Mouse (Mus musculus) limb, embryonic 12.5 days (tissue): Measurements from ENCODE around the gene Chic2. TPM values are rescaled to one million over a fixed set of nuclear protein-coding genes. Genes with fewer than 3 reads are reported as not detected.
A peak's percentile ranks its signal among the peaks of the same experiment; 100 is the strongest.

ENCODE experiments used
- ATAC-seq: fragments of 200-750 bp; cut with Nextera tagmentation; 2 replicates; pipeline ENCODE4 v1.8.0; 2017; ENCODE audit warnings: low read depth, moderate TSS enrichment; ENCODE audit not compliant: insufficient number of reproducible peaks, insufficient read depth, low FRiP score, low TSS enrichment
- H3K27ac ChIP-seq: fragments of 300-500 bp; sonication (generic); 2 replicates; pipeline ENCODE4 v1.5.1; 2016; ENCODE audit warnings: mild to moderate bottlenecking, moderate library complexity
- H3K27me3 ChIP-seq: fragments of 300-500 bp; sonication (generic); 2 replicates; pipeline ENCODE4 v1.6.1; 2016; ENCODE audit warnings: mild to moderate bottlenecking, moderate library complexity
- H3K36me3 ChIP-seq: fragments of 300-500 bp; sonication (generic); 2 replicates; pipeline ENCODE4 v1.6.1; 2016; ENCODE audit warnings: mild to moderate bottlenecking, moderate library complexity
- H3K4me1 ChIP-seq: fragments of 300-500 bp; sonication (generic); replicated peaks from 2 replicates; pipeline ENCODE4 v1.6.1; 2016
- H3K4me2 ChIP-seq: fragments of 300-500 bp; sonication (generic); 2 replicates; pipeline ENCODE4 v1.6.1; 2016; ENCODE audit warnings: mild to moderate bottlenecking, moderate library complexity
- H3K4me3 ChIP-seq: fragments of 300-500 bp; sonication (generic); replicated peaks from 2 replicates; pipeline ENCODE4 v1.5.1; 2016; ENCODE audit warnings: mild to moderate bottlenecking
- H3K9ac ChIP-seq: fragments of 300-500 bp; sonication (generic); replicated peaks from 2 replicates; pipeline ENCODE4 v1.6.1; 2016; ENCODE audit warnings: mild to moderate bottlenecking, moderate library complexity
- H3K9me3 ChIP-seq: fragments of 300-500 bp; sonication (generic); 2 replicates; pipeline ENCODE4 v1.6.1; 2016; ENCODE audit warnings: mild to moderate bottlenecking, moderate library complexity
- WGBS: fragments of 180-500 bp; shearing (Covaris S2); methylation state at CpG from one replicate; pipeline ENCODE4 v1.1.7; 2016; 5-methylcytosine and 5-hydroxymethylcytosine counted together
- polyA plus RNA-seq: library from polyadenylated mRNA; unstranded; fragments of >200 nt; fragmentation: Nextera tagmentation; extraction: Ambion mirVana; gene quantifications from 2 replicates; pipeline ENCODE4 v1.2.1, GENCODE M21; 2016

The Chic2 gene
- polyA plus RNA-seq, 1 experiment from 2014 or later = 56.8 TPM

DNA sequence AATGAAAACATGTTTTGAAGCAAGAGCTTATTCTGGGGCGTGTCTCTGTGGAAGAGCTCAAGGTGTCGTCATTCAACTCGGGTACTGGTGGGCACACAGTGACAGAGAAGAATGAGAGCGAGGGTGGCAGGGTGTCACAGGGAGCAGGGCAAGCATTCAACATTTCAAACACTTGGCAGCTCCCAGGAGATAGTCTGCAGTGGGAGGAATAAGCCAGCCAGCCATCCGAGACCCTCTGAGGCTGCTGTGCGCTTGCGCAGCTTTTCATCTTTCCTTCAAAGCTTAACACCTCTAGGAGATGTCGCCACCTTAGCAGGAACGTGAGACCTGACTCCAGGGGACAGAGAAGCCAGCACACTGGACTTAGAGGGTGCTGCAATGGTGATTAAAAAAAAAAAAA is 88.2 kb downstream of the Chic2 start:
- whole genome bisulfite sequencing = 11% methylated on average over 9 of the region's 9 CpGs
- peak overlapping the region; percentile 38 for H3K4me2 ChIP-seq
- 0 out of 2 replicates have a peak overlapping the region, but pooled peaks have one; percentile 4 for H3K27ac ChIP-seq
- peaks cover 18% of the 10 kb centered on the region for H3K4me1 ChIP-seq
- H3K36me3 ChIP-seq = no peaks in the 10 kb centered on the region
- H3K27me3 ChIP-seq = peaks cover 20% of the 10 kb centered on the region
- no peaks in the 10 kb centered on the region for H3K9me3 ChIP-seq
- H3K9ac ChIP-seq = no peak overlapping the region
- peak overlapping the region; percentile 3; the same call in 1 of the 2 replicates for H3K4me3 ChIP-seq
- ATAC-seq = no peak

- H3K4me2 ChIP-seq = no peak overlapping the region
- no peak overlapping the region for H3K27ac ChIP-seq
- H3K27me3 ChIP-seq = peaks cover 17% of the 10 kb centered on the region
- no peaks in the 10 kb centered on the region for H3K36me3 ChIP-seq
- ATAC-seq = no peak
- 81% methylated on average over 1 of the region's 1 CpGs for WGBS
- no peak overlapping the region for H3K9ac ChIP-seq
- no peaks in the 10 kb centered on the region for H3K9me3 ChIP-seq
- peaks cover 17% of the 10 kb centered on the region for H3K4me1 ChIP-seq
- H3K4me3 ChIP-seq = no peak overlapping the region
Measured at GRCm38 (mm10) chr5:74955565-74955964, 89.0 kb downstream of the Chic2 start.

GRCm38 (mm10) chr5:74952938-74953337 is 91.6 kb downstream of the Chic2 start:
- no peak overlapping the region for H3K27ac ChIP-seq
- H3K27me3 ChIP-seq = peaks cover 17% of the 10 kb centered on the region
- 47% methylated on average over 2 of the region's 2 CpGs for WGBS
- H3K36me3 ChIP-seq = no peaks in the 10 kb centered on the region
- no peaks in the 10 kb centered on the region for H3K9me3 ChIP-seq
- no peak overlapping the region for H3K4me2 ChIP-seq
- H3K4me1 ChIP-seq = peaks cover 17% of the 10 kb centered on the region
- ATAC-seq = no peak
- no peak overlapping the region for H3K9ac ChIP-seq
- no peak overlapping the region for H3K4me3 ChIP-seq

GRCm38 (mm10) chr5:74951375-74951774 is 93.2 kb downstream of the Chic2 start:
- WGBS = 80% methylated on average over 5 of the region's 5 CpGs
- H3K9me3 ChIP-seq = no peaks in the 10 kb centered on the region
- H3K4me3 ChIP-seq = no peak overlapping the region
- no peak overlapping the region for H3K4me2 ChIP-seq
- no peak for ATAC-seq
- H3K27me3 ChIP-seq = peaks cover 19% of the 10 kb centered on the region
- no peak overlapping the region for H3K9ac ChIP-seq
- peaks cover 7% of the 10 kb centered on the region for H3K4me1 ChIP-seq
- no peak overlapping the region for H3K27ac ChIP-seq
- H3K36me3 ChIP-seq = no peaks in the 10 kb centered on the region

GRCm38 (mm10) chr5:74949298-74949697 is 95.3 kb downstream of the Chic2 start:
- Histone ChIP-seq H3K4me3 (no peak overlapping the region), H3K4me1 (no peaks in the 10 kb centered on the region), H3K9me3 (no peaks in the 10 kb centered on the region), H3K9ac (no peak overlapping the region), H3K27ac (no peak overlapping the region), H3K4me2 (no peak overlapping the region), H3K36me3 (no peaks in the 10 kb centered on the region), H3K27me3 (0 out of 2 replicates have a peak, but pooled peaks cover 7% of the 10 kb centered on the region)
- WGBS = 81% methylated on average over 7 of the region's 7 CpGs
- ATAC-seq = no peak

DNA sequence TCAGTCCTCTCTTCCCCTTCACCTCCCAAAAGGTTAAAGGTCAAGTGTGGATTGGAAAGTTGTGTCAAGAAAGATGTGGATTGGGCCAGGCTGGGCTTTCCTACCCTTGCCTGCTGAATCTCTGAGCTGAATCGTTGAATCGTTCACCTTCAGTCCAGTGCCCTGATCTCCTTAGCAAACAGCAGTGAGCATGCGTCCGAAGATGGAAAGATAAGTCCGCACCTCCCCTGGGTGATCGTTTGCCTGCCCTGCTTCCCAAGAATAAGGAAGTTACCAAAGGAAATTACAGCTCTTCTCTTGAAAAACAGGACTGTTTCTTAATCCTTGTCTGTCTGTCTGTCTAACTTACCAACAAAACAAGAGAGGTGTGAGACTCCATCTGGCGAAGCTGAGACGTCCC is 96.1 kb downstream of the Chic2 start:
- Histone ChIP-seq H3K4me3 (no peak overlapping the region), H3K27me3 (0 out of 2 replicates have a peak, but pooled peaks cover 7% of the 10 kb centered on the region), H3K36me3 (no peaks in the 10 kb centered on the region), H3K9ac (no peak overlapping the region), H3K27ac (no peak overlapping the region), H3K4me1 (peaks cover 4% of the 10 kb centered on the region; the same call in 1 of the 2 replicates), H3K4me2 (no peak overlapping the region), H3K9me3 (no peaks in the 10 kb centered on the region)
- no peak for ATAC-seq
- WGBS = 71% methylated on average over 8 of the region's 8 CpGs

Other genes with a start within 250 kb of the Chic2 start
- gene Gsx2, start 30.8 kb upstream of the Chic2 start, polyA plus RNA-seq = not detected in 2 replicates
- gene Pdgfra, start 107.5 kb upstream of the Chic2 start, polyA plus RNA-seq = 148 and 159 TPM in 2 replicates